Mouse (Mus musculus): ENCODE measurements around the gene Cldn17. TPM values are rescaled to one million over a fixed set of nuclear protein-coding genes. Genes with fewer than 3 reads are reported as not detected.

The Cldn17 gene
- polyA plus RNA-seq (2015; fragmentation: Nextera tagmentation; extraction: Ambion mirVana), result not detected in 2 replicates

DNA sequence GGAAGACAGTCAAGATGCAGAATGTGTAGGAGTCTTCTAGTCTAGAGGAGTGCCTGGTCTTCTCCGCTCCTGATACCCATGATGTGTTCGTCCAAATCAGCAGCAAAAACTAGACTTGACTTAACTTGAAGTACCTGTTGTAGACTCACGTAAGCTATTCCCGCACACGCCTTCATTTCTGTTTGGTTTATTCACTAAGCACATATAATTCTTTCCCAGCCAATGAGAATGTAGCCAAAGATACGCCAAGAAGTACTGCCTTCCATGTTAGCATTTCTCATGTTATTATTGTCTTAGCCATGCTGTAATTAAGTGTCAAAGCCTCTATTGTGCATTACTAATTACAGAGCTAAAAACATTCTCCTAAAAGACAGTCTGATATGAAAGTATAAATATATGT lies at the start of gene Cldn17:
Gene Cldn17, minus strand, starts transcription at position 101 of the 400 bp plus-strand sequence.

Other genes with a start within 250 kb of the Cldn17 start
- 0.43 and 0.47 TPM in 2 replicates for gene Grik1, start 216.7 kb downstream of the Cldn17 start, polyA plus RNA-seq (2015; fragmentation: Nextera tagmentation; extraction: Ambion mirVana)
- gene Cldn8, start 56.2 kb upstream of the Cldn17 start, polyA plus RNA-seq (2015; fragmentation: Nextera tagmentation; extraction: Ambion mirVana), result 113 and 123 TPM in 2 replicates
- not detected in 2 replicates for gene Krtap24-1, start 105.3 kb upstream of the Cldn17 start, polyA plus RNA-seq (2015; fragmentation: Nextera tagmentation; extraction: Ambion mirVana)
- not detected in 2 replicates for gene 2310079G19Rik, start 120.7 kb upstream of the Cldn17 start, polyA plus RNA-seq (2015; fragmentation: Nextera tagmentation; extraction: Ambion mirVana)
- not detected in 2 replicates for gene Krtap26-1, start 140.8 kb upstream of the Cldn17 start, polyA plus RNA-seq (2015; fragmentation: Nextera tagmentation; extraction: Ambion mirVana)
- not detected in 2 replicates for gene Krtap27-1, start 164.7 kb upstream of the Cldn17 start, polyA plus RNA-seq (2015; fragmentation: Nextera tagmentation; extraction: Ambion mirVana)
- not detected in 2 replicates for gene 2310061N02Rik, start 201.0 kb upstream of the Cldn17 start, polyA plus RNA-seq (2015; fragmentation: Nextera tagmentation; extraction: Ambion mirVana)
- not detected in 2 replicates for gene Krtap13-1, start 221.9 kb upstream of the Cldn17 start, polyA plus RNA-seq (2015; fragmentation: Nextera tagmentation; extraction: Ambion mirVana)
- gene Krtap13, start 244.7 kb upstream of the Cldn17 start, polyA plus RNA-seq (2015; fragmentation: Nextera tagmentation; extraction: Ambion mirVana), result not detected in 2 replicates